Comparison of ENCODE assay signal across 8 mouse cellular contexts in genomic region chr15:103280817-103281464, GRCm38 (mm10). TPM values are rescaled to one million over a fixed set of nuclear protein-coding genes. Genes with fewer than 3 reads are reported as not detected.
A peak's percentile ranks its signal among the peaks of the same experiment; 100 is the strongest.
DNase-seq lines count a peak whose midpoint lies in the region; ATAC-seq and TF ChIP-seq lines count a peak whose summit lies in the region.

No protein-coding gene starts in this region.

- intact Hi-C loops in heart, postnatal 10 days (cut with DNase I), result no loop called here

- no peak for TF ChIP-seq EP300 in stomach, postnatal 0 days (optimal IDR thresholded peaks at IDR 0.05)

- ATAC-seq in liver, embryonic 13.5 days (ENCODE audit: low read depth), result peak; percentile 56
- ATAC-seq in stomach, postnatal 0 days (ENCODE audit: low FRiP score, low TSS enrichment), result peak; percentile 52
- no peak for ATAC-seq in heart, embryonic 12.5 days (ENCODE audit: insufficient number of reproducible peaks, low FRiP score)

- H3K36me3 ChIP-seq in E14TG2a.4 (ENCODE audit: insufficient read depth, low read length), result peaks cover 50% of the 10 kb centered on the region
- H3K36me3 ChIP-seq in liver, embryonic 13.5 days, result peaks cover 43% of the 10 kb centered on the region
- no peaks in the 10 kb centered on the region; the same call in 1 of the 2 replicates for H3K36me3 ChIP-seq in stomach, postnatal 0 days (ENCODE audit: control insufficient read depth, insufficient read depth, low read length)
- H3K36me3 ChIP-seq in heart, embryonic 12.5 days, result peaks cover 5% of the 10 kb centered on the region; the same call in 1 of the 2 replicates

- DNase-seq in heart, postnatal 10 days, result peak; percentile 34 to 60
- DNase-seq in heart, adult 9 months (ENCODE audit: low spot score in 2 of 2), result no peak
- peak; percentile 77 for DNase-seq in embryo, embryonic 11 days
- peak; percentile 59 for DNase-seq in liver, embryonic 13.5 days
- peak; percentile 65 for DNase-seq in stomach, postnatal 0 days (ENCODE audit: low spot score)
- no peak for DNase-seq in frontal cortex, postnatal 25 days (ENCODE audit: low spot score in 2 of 2)

- TF ChIP-seq CTCF in E14TG2a.4 (conservative IDR thresholded peaks at IDR 0.05; ENCODE audit: low read length), result peak; percentile 64
- TF ChIP-seq CTCF in stomach, postnatal 0 days (IDR thresholded peaks at IDR 0.05; ENCODE audit: low read depth), result peak; percentile 82

- H3K9ac ChIP-seq in liver, embryonic 13.5 days, result peak overlapping the region; percentile 56; the same call in 1 of the 2 replicates
- no peak overlapping the region for H3K9ac ChIP-seq in stomach, postnatal 0 days (ENCODE audit: low read length)
- H3K9ac ChIP-seq in heart, embryonic 12.5 days, result no peak overlapping the region

- peak overlapping the region; percentile 81 for H3K27ac ChIP-seq in liver, embryonic 13.5 days
- H3K27ac ChIP-seq in stomach, postnatal 0 days (replicated peaks), result 0 out of 2 replicates have a peak overlapping the region, but pooled peaks have one; percentile 13
- H3K27ac ChIP-seq in heart, embryonic 12.5 days (ENCODE audit: poor library complexity, severe bottlenecking), result no peak overlapping the region

- no peak overlapping the region for H3K4me3 ChIP-seq in E14TG2a.4 (replicated peaks; ENCODE audit: low read length)
- H3K4me3 ChIP-seq in liver, embryonic 13.5 days (replicated peaks), result no peak overlapping the region
- no peak overlapping the region for H3K4me3 ChIP-seq in stomach, postnatal 0 days (ENCODE audit: low read depth, low read length)
- H3K4me3 ChIP-seq in heart, embryonic 12.5 days, result no peak overlapping the region

- H3K4me2 ChIP-seq in liver, embryonic 13.5 days, result peak overlapping the region; percentile 27
- H3K4me2 ChIP-seq in stomach, postnatal 0 days (replicated peaks; ENCODE audit: low read depth), result no peak overlapping the region
- no peak overlapping the region for H3K4me2 ChIP-seq in heart, embryonic 12.5 days

- peaks cover 47% of the 10 kb centered on the region for H3K4me1 ChIP-seq in E14TG2a.4 (replicated peaks; ENCODE audit: low read depth, low read length)
- H3K4me1 ChIP-seq in liver, embryonic 13.5 days (replicated peaks), result peaks cover 71% of the 10 kb centered on the region
- H3K4me1 ChIP-seq in stomach, postnatal 0 days (replicated peaks; ENCODE audit: control insufficient read depth, insufficient read depth), result peaks cover 9% of the 10 kb centered on the region; the same call in 1 of the 2 replicates
- H3K4me1 ChIP-seq in heart, embryonic 12.5 days (replicated peaks), result peaks cover 17% of the 10 kb centered on the region

- H3K9me3 ChIP-seq in E14TG2a.4 (ENCODE audit: low read length), result no peaks in the 10 kb centered on the region
- H3K9me3 ChIP-seq in liver, embryonic 13.5 days (replicated peaks), result no peaks in the 10 kb centered on the region
- no peaks in the 10 kb centered on the region for H3K9me3 ChIP-seq in stomach, postnatal 0 days (ENCODE audit: control insufficient read depth, low read length)
- no peaks in the 10 kb centered on the region for H3K9me3 ChIP-seq in heart, embryonic 12.5 days (replicated peaks)

- WGBS in liver, embryonic 13.5 days (ENCODE audit: insufficient replicate concordance), result 36% methylated on average over 3 of the region's 3 CpGs
- 49% methylated on average over 3 of the region's 3 CpGs for WGBS in stomach, postnatal 0 days
- WGBS in heart, embryonic 12.5 days, result 66% methylated on average over 3 of the region's 3 CpGs

- H3K27me3 ChIP-seq in E14TG2a.4 (ENCODE audit: insufficient read depth, low read length), result no peaks in the 10 kb centered on the region
- no peaks in the 10 kb centered on the region for H3K27me3 ChIP-seq in liver, embryonic 13.5 days
- no peaks in the 10 kb centered on the region for H3K27me3 ChIP-seq in stomach, postnatal 0 days (ENCODE audit: control insufficient read depth, insufficient read depth, low read length)
- no peaks in the 10 kb centered on the region for H3K27me3 ChIP-seq in heart, embryonic 12.5 days (replicated peaks)

RNA-seq across cellular contexts. Expression of gene Copz1, which starts 8.4 kb away (rescaled TPM):
- 10 to 100 TPM; 81.2 to 83.3 TPM for total RNA-seq in heart, postnatal 10 days (2021)
- 213 and 240 TPM in 2 replicates for polyA plus RNA-seq in liver, embryonic 13.5 days (2015; fragmentation: Nextera tagmentation; extraction: Ambion mirVana)
- 159 and 168 TPM in 2 replicates for polyA plus RNA-seq in stomach, postnatal 0 days (2015; fragmentation: Nextera tagmentation; extraction: Ambion mirVana)
- polyA plus RNA-seq in heart, embryonic 12.5 days (2016; fragmentation: Nextera tagmentation; extraction: Ambion mirVana), result 166 TPM in 2 replicates

RNA-seq across cellular contexts. Expression of gene Nfe2, which starts 22.7 kb away (rescaled TPM):
- total RNA-seq in heart, postnatal 10 days (2021), result 1 to 10 TPM in 1 of 2 experiments, under 1 TPM in 1; 0.30 to 1.0 TPM
- 171 and 185 TPM in 2 replicates for polyA plus RNA-seq in liver, embryonic 13.5 days (2015; fragmentation: Nextera tagmentation; extraction: Ambion mirVana)
- polyA plus RNA-seq in stomach, postnatal 0 days (2015; fragmentation: Nextera tagmentation; extraction: Ambion mirVana), result 0.50 and 0.70 TPM in 2 replicates
- polyA plus RNA-seq in heart, embryonic 12.5 days (2016; fragmentation: Nextera tagmentation; extraction: Ambion mirVana), result 12.1 and 12.4 TPM in 2 replicates

RNA-seq across cellular contexts. Expression of gene Gpr84, which starts 29.5 kb away (rescaled TPM):
- total RNA-seq in heart, postnatal 10 days (2021), result not detected
- 0.28 and 0.29 TPM in 2 replicates for polyA plus RNA-seq in liver, embryonic 13.5 days (2015; fragmentation: Nextera tagmentation; extraction: Ambion mirVana)
- polyA plus RNA-seq in stomach, postnatal 0 days (2015; fragmentation: Nextera tagmentation; extraction: Ambion mirVana), result 0.30 and 0.46 TPM in 2 replicates
- 0.17 and 0.29 TPM in 2 replicates for polyA plus RNA-seq in heart, embryonic 12.5 days (2016; fragmentation: Nextera tagmentation; extraction: Ambion mirVana)

RNA-seq across cellular contexts. Expression of gene Hnrnpa1, which starts 40.7 kb away (rescaled TPM):
- total RNA-seq in heart, postnatal 10 days (2021), result 100 to 1,000 TPM; 299 to 318 TPM
- 436 and 495 TPM in 2 replicates for polyA plus RNA-seq in liver, embryonic 13.5 days (2015; fragmentation: Nextera tagmentation; extraction: Ambion mirVana)
- 236 and 251 TPM in 2 replicates for polyA plus RNA-seq in stomach, postnatal 0 days (2015; fragmentation: Nextera tagmentation; extraction: Ambion mirVana)
- 554 and 557 TPM in 2 replicates for polyA plus RNA-seq in heart, embryonic 12.5 days (2016; fragmentation: Nextera tagmentation; extraction: Ambion mirVana)

RNA-seq across cellular contexts. Expression of gene Cbx5, which starts 41.3 kb away (rescaled TPM):
- total RNA-seq in heart, postnatal 10 days (2021), result 10 to 100 TPM; 81.3 to 97.4 TPM
- polyA plus RNA-seq in liver, embryonic 13.5 days (2015; fragmentation: Nextera tagmentation; extraction: Ambion mirVana), result 61.1 and 76.6 TPM in 2 replicates
- polyA plus RNA-seq in stomach, postnatal 0 days (2015; fragmentation: Nextera tagmentation; extraction: Ambion mirVana), result 23.0 and 26.8 TPM in 2 replicates
- 150 and 164 TPM in 2 replicates for polyA plus RNA-seq in heart, embryonic 12.5 days (2016; fragmentation: Nextera tagmentation; extraction: Ambion mirVana)

Comparison
In these comparisons a context has a peak if more than half of its experiments do, and no peak if none do; other contexts are left out.
1. DNase-seq: peak in heart, postnatal 10 days (2 of 2), embryo, embryonic 11 days (single experiment), liver, embryonic 13.5 days (single experiment) and stomach, postnatal 0 days (single experiment); none in heart, adult 9 months (0 of 2) and frontal cortex, postnatal 25 days (0 of 2).
2. RNA of gene Nfe2, which starts 22.7 kb away (polyA plus RNA-seq): 171 to 185 TPM in liver, embryonic 13.5 days; 12.1 to 12.4 TPM in heart, embryonic 12.5 days and 0.50 to 0.70 TPM in stomach, postnatal 0 days; every median in the first group is over 10 times any median in the second.